Mouse (Mus musculus) left cerebral cortex, postnatal 14 days (tissue): ENCODE measurements around the gene Atg7. TPM values are rescaled to one million over a fixed set of nuclear protein-coding genes. Genes with fewer than 3 reads are reported as not detected.
A peak's percentile ranks its signal among the peaks of the same experiment; 100 is the strongest.

Source experiments
- DNase-seq, 2 experiments: peaks; one replicate each; pipeline ENCODE4 v3.0.0; 2021 to 2022; ENCODE audit warnings: low spot score in 2 of 2, mixed read lengths in 1 of 2
- intact Hi-C: fragments of 180-260 bp; cut with DNase I; formaldehyde crosslinking; loops from one replicate; pipeline ENCODE4 v1.15.1; 2025
- total RNA-seq, 2 experiments: library from RNA; stranded (reverse); gene quantifications; 2 replicates each; pipeline ENCODE4 v1.2.3; 2021

Atg7 gene
- total RNA-seq, 2 experiments from 2014 or later: 25.5 to 26.2 TPM

GRCm38 (mm10) chr6:114803915-114804535 lies 161.1 kb downstream of the Atg7 start:
- intact Hi-C loops: loop anchor here (10.0 kb wide), 1 partner anchor 69 kb away; no protein-coding TSS in a partner anchor
- DNase-seq: peak in 1 of 2 experiments; percentile 30

DNA sequence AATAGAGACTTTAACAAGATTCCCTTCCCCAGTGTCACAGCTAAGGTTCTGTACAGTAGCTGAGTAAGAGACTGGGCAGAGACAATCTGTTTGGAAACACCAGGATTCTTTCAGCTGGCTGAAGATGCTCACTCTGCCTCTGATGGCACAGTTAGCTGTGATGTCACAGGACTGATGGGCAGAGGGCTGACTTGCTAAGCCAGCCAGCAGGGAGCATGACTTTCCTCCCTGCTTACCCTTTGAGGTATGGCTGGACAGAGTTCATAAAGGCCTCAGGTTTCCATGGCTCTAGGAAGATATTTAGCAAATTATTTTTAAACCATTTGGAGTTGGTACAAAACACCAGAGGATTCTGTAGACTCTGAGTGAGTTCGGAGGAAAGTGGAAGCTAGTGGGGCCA lies 162.0 kb downstream of the Atg7 start:
- DNase-seq: no peak
- intact Hi-C loops: loop anchor here (10.0 kb wide), 1 partner anchor 70 kb away; no protein-coding TSS in a partner anchor

- intact Hi-C loops: loop anchor here (10.0 kb wide), 1 partner anchor 71 kb away; no protein-coding TSS in a partner anchor
- DNase-seq: no peak
Observed at GRCm38 (mm10) chr6:114805927-114806326, 163.0 kb downstream of the Atg7 start.

DNA sequence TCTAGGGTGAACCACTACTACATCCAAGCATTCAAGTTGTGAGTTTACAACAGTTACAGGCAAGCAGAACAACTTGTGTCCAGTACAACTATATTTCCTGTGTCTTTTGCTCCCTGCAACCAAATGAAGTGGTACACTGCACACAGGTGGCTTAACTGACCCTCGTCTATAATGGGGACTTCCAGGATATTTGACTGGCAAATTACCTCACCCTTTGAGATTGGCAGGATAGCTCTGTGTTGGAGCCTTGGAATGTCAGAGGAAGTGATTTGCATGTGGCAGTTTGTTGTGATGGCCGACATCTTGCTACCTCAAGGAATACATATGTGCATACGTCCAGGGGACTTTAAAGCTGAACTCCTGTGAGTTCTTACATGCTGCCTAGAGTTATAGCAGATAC lies 164.6 kb downstream of the Atg7 start:
- DNase-seq: no peak
- intact Hi-C loops: loop anchor here (10.0 kb wide), 1 partner anchor 73 kb away; no protein-coding TSS in a partner anchor

DNA sequence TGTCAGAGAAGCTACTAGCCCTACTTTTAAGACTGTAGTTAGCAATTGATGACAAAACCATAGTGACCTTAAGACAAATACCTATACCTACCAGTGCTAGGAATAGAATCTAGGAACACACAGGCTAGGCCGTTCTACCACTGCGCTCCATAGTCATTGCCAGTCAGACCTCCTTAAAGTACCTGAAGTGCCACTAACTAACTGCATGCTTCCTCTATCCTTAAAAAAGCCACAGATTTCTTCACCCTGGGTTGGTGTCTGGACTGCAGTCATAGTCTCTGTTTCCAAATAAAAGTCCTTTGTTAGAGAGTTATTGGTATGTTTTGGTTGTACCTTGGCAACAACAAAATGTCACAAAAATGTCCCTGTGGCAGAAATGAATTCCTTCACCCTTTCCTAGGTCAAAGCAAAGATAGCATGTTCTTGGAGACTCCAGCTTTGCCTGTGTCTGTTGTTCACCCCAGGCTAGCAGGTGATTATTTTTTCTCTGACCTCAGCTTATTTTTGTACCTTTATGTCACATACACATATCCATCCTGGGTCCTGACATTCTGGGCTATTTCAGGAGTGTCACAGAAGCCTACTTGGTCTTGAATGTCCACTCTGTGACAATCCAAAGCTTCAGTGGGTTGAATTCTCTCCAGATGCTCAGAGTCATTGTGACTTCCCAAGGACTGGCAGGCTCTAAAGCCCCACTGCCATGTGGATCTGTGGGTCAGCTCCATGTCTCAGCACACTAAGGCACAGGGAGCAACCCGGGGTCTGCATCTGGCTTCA lies 165.9 kb downstream of the Atg7 start:
- intact Hi-C loops: loop anchor here (10.0 kb wide), 1 partner anchor 74 kb away; no protein-coding TSS in a partner anchor

DNA sequence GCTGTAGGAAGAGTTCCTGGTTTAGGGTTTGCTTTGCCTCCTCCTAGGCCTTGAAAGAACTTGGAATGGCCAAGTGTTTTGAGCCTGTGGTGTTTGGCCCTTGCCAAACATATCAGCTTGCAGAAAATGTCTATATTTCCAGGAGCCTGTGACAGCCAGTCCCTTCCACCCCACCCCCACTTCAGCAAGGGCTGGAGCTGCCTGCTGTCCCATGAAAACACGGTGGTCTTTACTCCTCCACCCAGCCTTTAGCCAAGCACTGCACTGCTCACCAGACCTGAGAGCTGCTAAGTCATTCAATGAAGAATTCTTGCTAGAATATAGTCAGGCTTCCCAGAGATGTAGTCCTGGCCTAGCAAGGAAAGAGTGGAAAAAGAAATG lies 166.5 kb downstream of the Atg7 start:
- intact Hi-C loops: loop anchor here (10.0 kb wide), 1 partner anchor 75 kb away; no protein-coding TSS in a partner anchor
- DNase-seq: no peak

More for the DNA sequence above, 165.9 kb downstream of the Atg7 start:
- DNase-seq: no peak

DNA sequence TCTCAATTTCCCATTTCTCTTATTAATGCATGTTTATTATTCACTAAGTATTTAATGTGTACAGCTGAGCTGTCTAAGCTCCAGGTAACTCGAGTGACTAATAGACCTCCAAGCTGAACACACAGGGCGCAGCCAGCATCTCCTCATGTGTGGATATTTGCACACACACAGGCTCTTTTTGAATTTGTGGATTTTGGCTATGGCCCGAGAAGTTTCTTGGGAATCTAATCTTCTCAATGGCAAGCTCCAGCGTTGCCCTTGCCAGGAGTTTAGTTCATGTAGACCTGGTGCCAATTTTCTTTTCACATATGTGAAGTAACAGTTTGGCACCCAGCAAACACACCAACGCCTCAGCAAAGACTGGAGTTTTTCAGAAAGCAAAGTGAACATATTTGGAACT lies 169.4 kb downstream of the Atg7 start:
- DNase-seq: peak; percentile 25 to 46
- intact Hi-C loops: no loop called here

DNA sequence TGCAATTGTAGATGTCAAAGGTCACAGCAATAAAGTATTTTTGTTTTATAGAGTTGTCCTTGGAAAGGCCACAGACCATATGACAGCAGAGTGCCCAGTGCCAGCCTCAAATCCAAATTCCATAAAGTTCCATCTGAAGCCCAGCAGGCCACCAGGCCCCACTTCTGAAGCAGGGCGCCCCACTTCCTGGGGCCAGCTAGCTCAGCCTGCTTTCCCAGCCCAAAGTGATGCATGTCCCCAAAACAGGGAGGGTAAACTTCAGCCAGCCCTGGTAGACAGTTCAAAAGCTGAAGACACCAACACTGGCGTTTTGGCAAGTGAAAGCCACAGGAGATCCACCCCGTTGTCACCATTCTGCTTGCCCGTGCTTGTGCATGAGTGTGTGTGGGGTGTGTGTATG lies 169.9 kb downstream of the Atg7 start:
- no peak for DNase-seq
- intact Hi-C loops: no loop called here

DNA sequence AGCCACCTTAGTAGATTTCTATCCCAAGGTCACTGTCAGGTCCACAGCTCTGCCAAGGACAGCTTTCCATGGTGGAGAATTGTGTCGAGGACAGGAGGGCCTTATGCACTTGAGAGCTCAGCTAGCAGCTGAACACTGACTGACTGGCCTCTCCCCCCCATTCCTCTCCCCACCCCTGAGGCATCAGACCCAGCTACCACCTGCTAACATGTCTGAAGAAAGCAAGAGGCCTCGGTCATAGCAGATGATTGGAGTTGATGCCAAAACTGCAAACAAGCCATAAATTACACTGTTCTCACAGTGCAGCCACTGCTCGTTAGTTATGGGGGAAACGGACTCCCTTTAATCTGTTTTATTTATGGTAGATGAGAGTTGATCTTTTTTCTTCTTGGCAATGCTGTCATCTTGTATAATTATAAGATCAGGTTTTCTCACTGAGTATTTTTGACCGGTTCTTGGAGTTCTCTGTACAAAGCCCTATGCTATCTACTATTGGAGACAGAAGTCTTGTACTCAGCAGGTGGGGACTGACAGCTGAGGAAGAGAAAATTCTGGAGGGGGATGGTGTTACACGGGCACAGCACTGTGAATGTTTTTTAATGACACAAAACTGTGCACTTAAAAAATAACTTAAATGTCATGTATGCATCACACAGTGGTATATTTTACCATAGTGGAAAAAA lies 171.4 kb downstream of the Atg7 start:
- intact Hi-C loops: no loop called here
- no peak for DNase-seq

DNA sequence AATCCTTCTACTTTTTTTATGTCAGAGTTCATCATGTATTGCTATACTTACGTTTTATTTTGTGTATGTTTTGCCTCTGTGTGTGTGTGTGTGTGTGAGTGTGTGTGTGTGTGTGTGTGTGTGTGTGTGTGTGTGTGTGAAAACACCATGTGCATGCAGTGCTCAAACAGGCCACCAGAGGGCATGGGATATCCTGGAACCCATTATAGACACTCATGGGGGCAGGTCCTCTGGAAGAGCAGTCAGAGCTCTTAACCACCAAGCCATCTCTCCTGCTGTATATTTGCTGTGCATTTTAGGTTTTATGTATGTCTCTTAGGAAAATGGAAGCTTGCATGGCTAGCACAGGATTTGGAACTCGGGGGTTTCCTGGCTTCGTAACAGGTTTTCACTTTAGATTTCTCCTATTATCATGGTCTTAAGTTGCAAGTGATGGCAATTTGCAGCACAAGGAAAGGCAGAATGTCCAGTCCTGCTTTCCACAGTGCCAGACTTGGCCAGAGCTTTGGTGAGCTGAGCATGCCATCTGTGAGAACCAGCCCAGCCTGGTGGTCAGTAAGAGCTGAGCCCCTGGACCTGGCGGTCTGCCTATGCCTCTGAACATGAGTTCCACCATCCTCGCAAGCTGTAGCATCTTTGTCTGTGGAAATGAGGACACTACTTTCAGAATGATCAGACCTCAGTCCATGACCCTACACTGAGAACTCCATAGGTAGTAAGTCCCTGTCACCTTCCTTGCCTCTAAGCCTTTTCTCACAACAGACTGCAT lies 172.2 kb downstream of the Atg7 start:
- intact Hi-C loops: no loop called here
- peak; percentile 33 to 57 for DNase-seq

DNA sequence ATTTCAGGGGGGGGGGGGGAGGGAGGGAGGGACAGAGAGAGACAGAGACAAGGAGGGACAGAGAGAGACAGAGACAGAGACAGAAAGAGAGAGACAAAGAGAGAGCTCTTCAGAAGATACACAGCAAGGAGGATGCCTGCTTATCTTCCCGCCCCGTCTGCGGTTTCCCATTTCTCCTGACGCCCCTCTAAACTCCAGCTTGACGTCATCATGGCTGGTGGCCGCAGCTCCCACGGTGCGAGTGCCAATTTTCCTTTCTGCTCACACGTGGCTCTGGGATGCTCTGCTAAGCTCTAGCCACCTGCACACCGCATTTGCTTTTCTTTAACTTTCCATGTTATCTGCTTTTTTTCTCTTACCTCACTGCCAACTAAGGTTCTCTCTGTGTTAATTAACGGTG lies 175.1 kb downstream of the Atg7 start:
- intact Hi-C loops: no loop called here

GRCm38 (mm10) chr6:114818471-114818870 lies 175.6 kb downstream of the Atg7 start:
- intact Hi-C loops: no loop called here
- DNase-seq: no peak

More for the DNA sequence above, 175.1 kb downstream of the Atg7 start:
- DNase-seq: no peak

DNA sequence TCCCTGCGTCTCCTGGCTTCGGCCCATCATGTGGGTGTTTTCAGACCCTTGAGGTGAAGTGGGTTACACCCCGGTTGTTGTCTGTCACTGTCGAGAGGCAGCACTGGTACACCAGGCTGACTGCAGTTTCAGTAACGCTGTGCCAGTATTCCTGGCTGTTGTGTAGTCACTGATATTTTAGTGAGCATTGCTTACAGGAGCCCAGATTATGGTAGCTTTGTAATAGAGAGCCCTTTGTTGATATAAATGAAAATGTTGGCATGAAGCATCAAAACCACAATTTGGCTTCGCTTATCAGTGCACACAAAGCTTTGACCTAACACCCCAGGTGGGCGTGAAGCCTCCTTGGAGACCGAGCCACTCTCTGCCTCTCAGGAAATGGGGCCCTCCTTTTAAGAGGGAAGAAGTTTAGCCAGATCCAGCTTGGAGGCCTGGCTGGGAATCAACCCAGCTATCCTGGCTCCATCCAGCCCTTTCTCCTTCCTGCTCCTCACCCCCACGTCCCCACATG lies 177.1 kb downstream of the Atg7 start:
- intact Hi-C loops: no loop called here
- no peak for DNase-seq

DNA sequence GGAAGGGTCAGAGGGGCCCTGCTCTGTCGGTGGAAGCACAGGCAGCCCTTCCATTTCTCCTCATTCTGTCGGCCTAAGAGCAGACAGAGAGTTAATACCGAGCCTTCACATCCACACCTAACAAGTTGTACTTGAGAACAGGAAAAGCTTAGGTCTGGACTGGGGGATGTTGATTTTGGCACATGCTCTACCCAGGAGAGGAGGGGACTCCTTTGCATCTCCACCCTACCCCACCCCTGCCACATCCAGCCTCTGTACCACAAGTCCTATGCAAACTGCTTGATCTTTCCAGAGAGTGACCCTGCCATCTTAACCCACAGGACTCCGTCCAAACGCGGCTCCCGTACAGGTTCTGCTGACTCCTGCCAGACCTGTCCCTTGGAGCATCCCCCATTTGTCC lies 178.7 kb downstream of the Atg7 start:
- no peak for DNase-seq
- intact Hi-C loops: no loop called here

DNA sequence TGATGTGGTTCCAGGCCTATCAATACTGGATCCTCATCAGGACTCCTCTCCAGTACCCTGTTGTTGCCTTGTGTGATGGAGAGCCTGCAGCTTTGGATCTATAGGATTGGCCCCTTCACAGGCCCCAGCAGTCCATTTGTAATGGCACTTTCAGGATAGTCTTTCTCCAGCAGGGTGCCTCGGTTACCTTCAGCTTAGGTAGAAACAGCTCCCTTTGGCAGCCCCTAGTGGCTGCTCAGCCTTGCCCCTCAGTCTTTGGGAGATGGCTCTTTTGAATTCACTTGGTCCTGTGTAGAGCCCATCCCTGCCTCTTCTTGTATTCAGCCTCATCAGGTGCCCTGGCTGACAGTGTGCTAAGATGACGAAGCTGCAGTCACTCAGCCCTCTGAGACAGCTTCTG lies 184.0 kb downstream of the Atg7 start:
- DNase-seq: no peak
- intact Hi-C loops: no loop called here

GRCm38 (mm10) chr6:114829660-114830438 lies 187.0 kb downstream of the Atg7 start:
- intact Hi-C loops: no loop called here
- no peak for DNase-seq

GRCm38 (mm10) chr6:114831807-114832206 lies 188.9 kb downstream of the Atg7 start:
- DNase-seq: no peak
- intact Hi-C loops: no loop called here

DNA sequence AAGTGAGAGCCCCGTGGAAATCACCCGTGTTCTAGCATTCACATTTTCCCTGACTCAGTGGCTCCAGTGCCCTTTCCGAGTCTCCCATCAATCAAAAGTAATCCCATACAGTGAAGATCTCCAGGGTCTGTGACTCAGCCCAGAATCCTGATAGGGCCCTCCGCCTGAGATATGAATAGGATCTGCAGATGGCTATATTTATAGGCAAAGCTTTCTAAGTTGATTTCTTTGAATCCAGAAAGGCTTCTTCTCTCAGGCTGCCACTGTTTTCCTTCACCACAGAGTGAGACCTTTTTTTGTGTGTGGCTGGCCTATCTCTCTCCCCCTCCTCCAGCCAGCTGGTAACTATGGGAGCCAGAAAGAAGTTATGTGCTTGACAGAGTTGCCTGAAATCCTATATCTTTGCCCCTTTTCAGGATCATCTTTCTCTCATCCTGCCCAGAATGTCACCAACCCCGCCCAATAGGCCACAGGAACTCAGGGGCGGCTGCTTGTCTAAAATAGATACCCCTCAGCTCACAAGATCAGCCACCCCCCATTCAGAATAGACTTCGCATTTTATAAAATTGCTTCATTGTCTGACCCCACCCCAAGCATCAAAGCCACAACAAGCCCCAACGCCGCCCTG lies 190.3 kb downstream of the Atg7 start:
- intact Hi-C loops: no loop called here
- DNase-seq: peak in 1 of 2 experiments; percentile 26
